Mouse (Mus musculus) cerebellum, adult 18-20 months (tissue): ENCODE measurements at regions not wholly inside any gene's neighbourhood (a gene's known extent, or its start where the extent isn't known, plus 50 kb on each side); places are given as distances from the start of the nearest gene placed in this dataset.

Experiments used
- DNase-seq, 2 experiments: peaks; one replicate each; pipeline ENCODE4 v3.0.0; 2021

DNA sequence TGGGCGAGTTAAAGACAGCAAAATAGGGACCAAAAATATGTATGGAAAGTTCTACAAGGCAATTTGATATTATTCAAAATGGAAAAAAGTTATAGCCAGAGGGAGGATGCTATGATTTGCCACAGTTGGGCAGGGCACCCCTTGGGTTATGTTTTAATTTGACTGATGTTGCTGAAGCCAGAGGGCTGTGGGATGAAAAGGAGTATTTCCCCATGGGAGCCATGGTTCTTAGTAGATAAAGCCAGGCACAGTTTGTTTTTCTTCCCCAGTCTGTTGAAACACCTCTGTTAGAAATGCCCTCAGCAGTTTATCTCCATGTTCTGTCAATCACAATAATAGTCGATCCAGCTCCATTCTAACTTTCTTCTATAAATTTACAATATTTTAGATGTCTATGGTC, 82.6 kb upstream of the Gm11146 start:
- DNase-seq = no peak

DNA sequence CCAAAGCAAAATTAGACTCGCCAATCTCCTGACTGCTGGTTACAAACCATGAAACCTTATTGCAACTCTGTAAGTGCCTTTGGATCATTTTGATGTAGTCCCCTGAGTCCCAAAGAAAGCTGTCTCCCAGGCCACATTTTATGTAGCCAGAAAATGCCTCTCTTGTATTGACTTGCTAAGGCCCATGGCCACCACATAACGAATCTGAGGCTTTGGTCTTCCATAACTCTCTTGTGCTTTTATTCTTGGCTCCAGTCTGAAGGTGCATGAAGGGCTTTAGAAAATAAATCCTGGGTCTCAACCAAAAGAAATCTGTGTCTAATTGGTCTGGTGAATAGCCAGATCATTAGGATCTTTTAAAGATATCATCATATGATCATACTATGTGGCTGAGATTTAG, 77.3 kb upstream of the Gm11146 start:
- no peak for DNase-seq

DNA sequence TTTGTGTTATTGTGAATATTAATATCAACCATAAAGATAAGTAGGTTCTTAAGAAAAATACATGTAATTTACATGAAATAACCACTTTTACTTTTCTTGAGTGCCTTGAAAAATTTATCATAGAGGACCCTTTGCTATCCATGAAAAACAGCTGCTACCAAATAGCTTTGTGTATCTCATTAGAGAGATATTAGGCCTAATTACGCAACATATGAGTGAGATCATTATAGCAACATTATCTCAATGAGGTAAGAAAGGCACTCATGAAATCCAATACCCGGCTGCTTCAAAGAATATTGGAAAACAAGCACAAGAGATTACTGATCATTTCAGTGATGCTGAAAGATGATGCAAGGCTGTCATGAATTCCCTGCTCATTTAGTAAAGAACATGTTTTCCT, 74.9 kb upstream of the Gm11146 start:
- DNase-seq = no peak

DNA sequence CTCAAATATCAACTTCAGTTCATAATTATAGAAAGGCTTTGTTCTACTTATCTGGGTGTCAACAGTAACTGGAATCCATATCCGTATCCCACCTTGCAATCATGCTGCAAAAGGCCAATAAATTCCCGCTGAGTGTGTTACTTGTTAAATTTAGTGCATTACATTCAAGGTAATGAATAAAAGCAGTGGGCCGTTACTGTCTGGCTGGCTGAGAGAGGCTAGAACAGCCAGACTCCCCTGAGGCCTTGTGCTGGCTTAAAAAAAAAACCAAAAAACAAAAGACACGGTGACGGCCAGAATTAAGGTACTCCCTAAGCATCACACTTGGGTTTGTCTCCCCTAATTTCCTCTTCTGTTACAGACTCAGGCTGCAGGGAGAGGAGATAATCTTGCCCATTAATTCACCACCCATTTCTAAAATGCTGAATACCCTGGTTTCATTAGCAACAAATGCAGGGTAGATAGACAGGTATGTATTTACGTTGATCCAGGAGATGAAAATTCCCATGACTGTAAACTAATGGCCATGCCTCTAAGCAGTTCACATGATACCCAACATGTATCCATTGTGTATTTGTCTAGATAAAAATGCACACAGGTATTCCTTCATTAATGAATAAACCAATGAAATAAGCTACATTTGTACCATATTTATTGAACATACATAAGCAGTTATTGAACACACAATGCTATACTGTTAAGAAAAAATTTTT, 74.1 kb upstream of the Gm11146 start:
- DNase-seq = no peak

DNA sequence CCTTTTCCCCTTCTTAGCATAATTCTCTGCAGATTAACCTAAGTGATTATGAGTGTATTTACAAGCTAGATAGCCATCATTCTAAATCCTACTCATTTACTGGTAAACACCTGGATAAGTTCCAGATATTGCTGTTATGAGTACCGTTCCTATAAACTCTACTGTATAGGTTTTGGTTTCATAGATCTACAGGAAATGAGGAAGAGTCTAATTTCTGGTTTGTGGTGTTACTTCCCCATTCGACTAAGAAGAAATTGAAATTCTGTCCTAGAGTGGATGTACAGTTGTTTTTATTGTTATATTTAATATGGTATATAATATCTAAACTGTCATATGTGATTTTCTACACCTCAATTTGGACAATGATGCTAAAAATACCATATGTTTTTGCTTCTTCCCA, 69.4 kb upstream of the Gm11146 start:
- no peak for DNase-seq

DNA sequence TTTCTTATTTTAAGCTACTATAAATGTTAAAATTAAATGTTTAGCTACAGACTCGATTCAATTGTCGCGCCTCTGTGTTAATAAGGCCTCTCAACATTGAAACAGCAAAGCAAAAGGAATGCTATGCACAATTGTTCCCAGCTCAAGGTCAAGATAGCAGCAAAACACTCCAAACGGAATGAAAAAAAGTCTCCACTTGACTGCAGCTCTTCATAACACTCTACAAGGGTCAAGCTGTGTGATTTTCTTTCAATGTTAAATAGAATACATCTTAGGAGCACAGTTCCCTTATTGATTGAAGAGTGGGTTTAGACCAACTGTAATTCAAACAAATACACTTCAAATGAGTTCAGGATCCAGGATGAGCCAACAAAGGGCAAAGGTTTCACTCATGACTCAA, 63.9 kb upstream of the Gm11146 start:
- DNase-seq = no peak

DNA sequence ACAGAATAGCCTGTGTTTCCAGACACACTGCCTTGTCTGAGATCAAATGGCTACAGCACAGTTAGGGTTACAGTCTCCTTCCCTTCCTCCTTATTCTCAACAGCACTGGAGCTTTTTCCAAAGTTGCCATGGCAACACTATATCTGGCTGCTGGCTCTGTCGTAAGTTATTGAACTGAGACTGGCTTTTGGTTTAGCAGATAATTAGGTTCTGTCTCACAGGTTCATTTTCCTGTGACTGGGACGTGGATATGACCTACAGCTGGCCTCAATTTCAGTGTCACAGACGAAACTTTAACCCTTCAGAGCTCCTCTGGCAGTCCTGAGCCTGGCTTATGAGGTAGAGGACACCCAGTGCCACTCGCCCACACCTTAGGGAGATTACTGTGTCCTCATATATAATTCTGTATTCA, 60.2 kb upstream of the Gm11146 start:
- no peak for DNase-seq

DNA sequence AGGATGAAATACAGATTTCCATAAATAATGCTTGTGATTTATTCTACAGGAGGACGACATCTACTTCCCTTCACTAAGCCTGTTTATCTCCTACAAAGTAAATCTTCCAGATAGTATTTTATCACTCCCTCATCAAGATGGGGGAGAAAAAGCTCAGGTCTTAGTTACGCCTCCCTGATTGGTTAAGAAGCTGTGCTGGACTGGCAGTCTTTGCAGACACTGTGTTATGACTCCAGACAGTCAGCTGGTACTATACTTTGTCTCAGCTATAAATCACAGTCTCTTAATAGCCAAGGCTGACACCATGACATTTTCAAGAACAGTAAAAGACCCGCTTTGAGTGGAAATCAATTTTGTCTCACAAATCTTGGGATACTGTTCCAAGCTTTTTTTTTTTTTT, 51.4 kb upstream of the Gm11146 start:
- no peak for DNase-seq
